Mouse (Mus musculus) adrenal gland, postnatal 25 days (tissue): ENCODE measurements at regions not wholly inside any gene's neighbourhood (a gene's known extent, or its start where the extent isn't known, plus 50 kb on each side); places are given as distances from the start of the nearest gene placed in this dataset.

Experiments used
- DNase-seq: peaks from one replicate; pipeline ENCODE4 v3.0.0; 2021; ENCODE audit warnings: mixed read lengths

- DNase-seq: no peak
Observed at GRCm38 (mm10) chr1:186572651-186573050, 133.1 kb downstream of the Tgfb2 start.

GRCm38 (mm10) chr1:186572092-186572491 is 133.7 kb downstream of the Tgfb2 start:
- DNase-seq: no peak

GRCm38 (mm10) chr1:186568496-186568895 is 137.3 kb downstream of the Tgfb2 start:
- no peak for DNase-seq

GRCm38 (mm10) chr1:186568076-186568475 is 137.7 kb downstream of the Tgfb2 start:
- no peak for DNase-seq

GRCm38 (mm10) chr1:186567136-186567826 is 138.5 kb downstream of the Tgfb2 start:
- DNase-seq: no peak

GRCm38 (mm10) chr1:186562027-186562426 is 143.8 kb downstream of the Tgfb2 start:
- no peak for DNase-seq

GRCm38 (mm10) chr1:186555441-186555975 is 150.3 kb downstream of the Tgfb2 start:
- DNase-seq: no peak

GRCm38 (mm10) chr1:186554520-186555010 is 151.2 kb downstream of the Tgfb2 start:
- DNase-seq: no peak

GRCm38 (mm10) chr1:186552689-186553088 is 153.1 kb downstream of the Tgfb2 start:
- no peak for DNase-seq

GRCm38 (mm10) chr1:186550265-186550885 is 155.4 kb downstream of the Tgfb2 start:
- peak; percentile 66 for DNase-seq

GRCm38 (mm10) chr1:186549207-186549606 is 156.6 kb downstream of the Tgfb2 start:
- DNase-seq: no peak

- no peak for DNase-seq
Observed at GRCm38 (mm10) chr1:186546386-186547185, 159.2 kb downstream of the Tgfb2 start.

GRCm38 (mm10) chr1:186540070-186540469 is 165.7 kb downstream of the Tgfb2 start:
- DNase-seq: no peak

- DNase-seq: no peak
Observed at GRCm38 (mm10) chr1:186538233-186538632, 167.6 kb downstream of the Tgfb2 start.

GRCm38 (mm10) chr1:186515976-186516375 is 189.8 kb downstream of the Tgfb2 start:
- no peak for DNase-seq

GRCm38 (mm10) chr1:186515071-186515470 is 190.7 kb downstream of the Tgfb2 start:
- DNase-seq: no peak

- no peak for DNase-seq
Observed at GRCm38 (mm10) chr1:186513861-186514260, 191.9 kb downstream of the Tgfb2 start.

GRCm38 (mm10) chr1:186510531-186510930 is 195.3 kb downstream of the Tgfb2 start:
- DNase-seq: no peak

- no peak for DNase-seq
Observed at GRCm38 (mm10) chr1:186508358-186508757, 197.4 kb downstream of the Tgfb2 start.

- DNase-seq: no peak
Observed at GRCm38 (mm10) chr1:186507956-186508355, 197.8 kb downstream of the Tgfb2 start.

GRCm38 (mm10) chr1:186506517-186506916 is 199.3 kb downstream of the Tgfb2 start:
- no peak for DNase-seq

GRCm38 (mm10) chr1:186505912-186506311 is 199.9 kb downstream of the Tgfb2 start:
- no peak for DNase-seq
